Mouse (Mus musculus): Measurements from ENCODE around the gene Il5. TPM values are rescaled to one million over a fixed set of nuclear protein-coding genes. Genes with fewer than 3 reads are reported as not detected.

Il5 gene
- polyA plus RNA-seq, 1 experiment, result 0.84 TPM

DNA sequence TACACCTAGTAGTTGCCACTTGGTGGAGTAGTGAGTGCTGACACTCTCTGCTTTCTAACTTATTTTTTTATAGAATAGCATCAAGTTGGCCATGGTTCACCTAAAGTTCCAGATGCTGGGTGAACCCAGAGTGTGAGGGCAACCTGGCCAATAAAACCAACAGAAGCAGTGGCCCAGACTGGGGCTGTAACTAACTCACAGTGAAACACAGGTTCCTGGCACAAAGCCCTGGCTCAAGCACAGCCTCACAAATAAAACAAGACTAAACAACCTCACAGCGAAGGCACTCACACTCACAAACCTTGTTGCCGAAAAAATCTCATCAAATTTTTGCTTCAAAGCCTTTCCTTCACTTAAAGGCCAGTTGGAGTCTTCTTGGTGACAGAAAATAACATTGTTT lies 22.1 kb upstream of the Il5 start:
- DNase-seq, result no peak
- H3K36me3 ChIP-seq (ENCODE audit: control insufficient read depth, insufficient read depth, low read length), result peaks cover 32% of the 10 kb centered on the region
- TF ChIP-seq CTCF (IDR thresholded peaks at IDR 0.05; ENCODE audit: borderline replicate concordance, control insufficient read depth, extremely low read depth, insufficient read depth, low read length, poor library complexity), result no peak
- TF ChIP-seq POLR2A (IDR thresholded peaks at IDR 0.05; ENCODE audit: control insufficient read depth, extremely low read depth, insufficient read depth, low read length, poor library complexity), result no peak
- no peaks in the 10 kb centered on the region for H3K4me1 ChIP-seq (replicated peaks; ENCODE audit: control insufficient read depth, insufficient read depth, low read length)
- no peak overlapping the region for H3K4me3 ChIP-seq (ENCODE audit: control insufficient read depth, insufficient read depth, low read length)
- H3K27me3 ChIP-seq (ENCODE audit: control insufficient read depth, insufficient read depth, low read length), result no peaks in the 10 kb centered on the region
- no peak overlapping the region for H3K27ac ChIP-seq (ENCODE audit: control insufficient read depth, insufficient read depth, low read length)
- 95% methylated on average over 2 of the region's 2 CpGs for WGBS

DNA sequence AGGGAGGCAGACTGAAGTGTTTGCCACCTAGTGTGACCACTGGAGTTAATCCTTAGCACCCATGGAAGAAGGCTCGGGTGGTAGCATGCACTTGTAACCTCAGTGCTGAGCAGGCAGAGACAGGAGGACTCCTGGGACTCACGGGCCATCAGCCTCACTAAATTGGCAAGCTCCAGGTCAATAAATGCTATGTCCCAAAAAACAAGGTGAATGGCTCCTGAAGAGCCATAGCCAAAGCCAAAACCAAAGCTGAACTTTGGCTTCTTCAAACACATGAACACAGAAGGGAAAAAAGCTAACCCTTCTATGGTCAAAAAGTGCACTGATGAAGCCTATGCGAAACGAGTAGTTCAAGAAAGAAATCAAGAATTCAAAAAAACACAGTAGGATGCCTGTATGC lies 21.2 kb upstream of the Il5 start:
- Histone ChIP-seq H3K4me1 (replicated peaks; ENCODE audit: control insufficient read depth, insufficient read depth, low read length) (no peaks in the 10 kb centered on the region), H3K4me3 (ENCODE audit: control insufficient read depth, insufficient read depth, low read length) (no peak overlapping the region), H3K36me3 (ENCODE audit: control insufficient read depth, insufficient read depth, low read length) (peaks cover 27% of the 10 kb centered on the region), H3K27ac (ENCODE audit: control insufficient read depth, insufficient read depth, low read length) (no peak overlapping the region), H3K27me3 (ENCODE audit: control insufficient read depth, insufficient read depth, low read length) (no peaks in the 10 kb centered on the region)
- no peak for DNase-seq
- 96% methylated on average over 4 of the region's 4 CpGs for WGBS
- no peak for TF ChIP-seq CTCF (IDR thresholded peaks at IDR 0.05; ENCODE audit: borderline replicate concordance, control insufficient read depth, extremely low read depth, insufficient read depth, low read length, poor library complexity)
- TF ChIP-seq POLR2A (IDR thresholded peaks at IDR 0.05; ENCODE audit: control insufficient read depth, extremely low read depth, insufficient read depth, low read length, poor library complexity), result no peak

DNA sequence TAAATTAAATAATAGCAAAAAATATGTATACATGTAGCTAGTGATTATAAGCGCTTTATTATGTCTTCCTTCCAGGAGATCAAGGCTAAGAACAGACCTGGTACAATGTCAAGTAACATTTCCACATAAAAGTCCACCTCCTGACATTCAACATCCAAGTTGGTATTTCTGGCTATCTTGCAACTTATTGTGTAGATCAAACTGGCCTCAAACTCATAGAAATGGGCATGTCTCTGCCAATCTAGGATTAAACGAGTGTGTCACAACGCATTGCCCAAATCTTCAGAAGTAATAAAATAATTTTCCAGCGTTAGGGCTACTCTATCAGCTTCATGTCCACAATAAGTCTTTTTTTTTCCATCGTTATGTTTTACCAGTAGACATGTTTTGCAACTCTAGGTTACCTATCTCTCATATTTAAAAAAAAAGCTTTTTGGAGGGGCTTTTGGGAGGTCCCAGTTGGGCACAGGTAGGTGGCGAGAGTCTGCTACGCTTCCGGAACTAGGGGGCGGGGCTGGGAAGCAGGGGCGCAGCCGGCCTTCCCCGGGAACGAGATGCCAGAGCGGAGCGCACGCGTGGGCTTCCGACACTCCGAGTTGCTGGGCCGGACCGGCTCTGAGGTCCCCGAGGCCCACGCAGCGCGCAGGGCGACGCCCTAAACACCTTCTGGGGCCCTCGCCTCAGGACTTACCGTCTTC lies 14.2 kb upstream of the Il5 start:
- Histone ChIP-seq H3K36me3 (ENCODE audit: control insufficient read depth, insufficient read depth, low read length) (peaks cover 2% of the 10 kb centered on the region; the same call in 1 of the 2 replicates), H3K27me3 (ENCODE audit: control insufficient read depth, insufficient read depth, low read length) (no peaks in the 10 kb centered on the region), H3K4me1 (replicated peaks; ENCODE audit: control insufficient read depth, insufficient read depth, low read length) (no peaks in the 10 kb centered on the region), H3K27ac (ENCODE audit: control insufficient read depth, insufficient read depth, low read length) (peak overlapping the region; percentile 17), H3K4me3 (ENCODE audit: control insufficient read depth, insufficient read depth, low read length) (peak overlapping the region; percentile 72)
- 4% methylated on average over 29 of the region's 29 CpGs for WGBS
- TF ChIP-seq CTCF (IDR thresholded peaks at IDR 0.05; ENCODE audit: borderline replicate concordance, control insufficient read depth, extremely low read depth, insufficient read depth, low read length, poor library complexity), result no peak
- no peak for TF ChIP-seq POLR2A (IDR thresholded peaks at IDR 0.05; ENCODE audit: control insufficient read depth, extremely low read depth, insufficient read depth, low read length, poor library complexity)
- DNase-seq, result peak; percentile 71

DNA sequence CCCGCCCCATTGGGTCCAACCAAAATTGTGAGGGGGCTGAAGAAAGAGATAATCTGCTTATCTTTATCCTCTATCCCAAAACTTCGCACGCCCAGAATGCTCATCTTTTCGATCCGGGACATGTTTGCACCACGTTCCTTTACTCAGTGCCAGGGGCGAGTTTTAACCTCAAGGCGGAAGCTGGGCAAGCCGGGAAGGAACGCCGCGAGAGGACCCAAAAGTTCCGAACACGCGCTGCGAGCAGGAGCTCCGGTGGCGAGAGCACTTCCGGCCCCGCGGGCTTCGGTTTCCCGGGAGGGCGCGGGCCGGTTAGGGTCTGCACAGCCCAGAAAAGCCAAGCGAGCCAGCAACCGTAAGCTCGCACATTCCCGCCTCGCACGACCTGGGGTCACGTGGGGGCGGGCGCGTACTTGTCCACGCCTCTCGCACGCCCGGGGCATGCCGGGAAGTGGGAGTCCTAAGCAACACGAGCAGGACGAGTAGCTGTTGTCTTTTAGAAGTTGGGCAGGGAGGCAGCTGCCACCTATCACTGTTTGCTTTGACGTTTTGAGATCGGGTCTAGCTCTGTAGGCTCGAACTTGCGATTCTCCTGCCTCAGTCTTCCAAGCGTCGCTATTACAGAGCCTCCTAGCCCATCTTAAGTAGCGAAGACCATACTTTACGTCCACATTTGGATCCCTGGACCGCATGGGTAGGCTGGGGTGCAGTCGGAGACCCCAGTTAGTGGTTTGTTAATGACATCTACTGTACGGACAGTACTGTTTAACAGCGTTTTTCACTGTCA lies 13.5 kb upstream of the Il5 start, which contains the start of gene Rad50:
TSS of gene Rad50 (minus strand) at position 386 of the 784 bp plus-strand sequence.
- DNase-seq, result peak; percentile 97
- 2% methylated on average over 55 of the region's 55 CpGs for WGBS
- Histone ChIP-seq H3K27me3 (ENCODE audit: control insufficient read depth, insufficient read depth, low read length) (no peaks in the 10 kb centered on the region), H3K36me3 (ENCODE audit: control insufficient read depth, insufficient read depth, low read length) (no peaks in the 10 kb centered on the region), H3K4me1 (replicated peaks; ENCODE audit: control insufficient read depth, insufficient read depth, low read length) (no peaks in the 10 kb centered on the region), H3K27ac (ENCODE audit: control insufficient read depth, insufficient read depth, low read length) (peak within 1 kb of the TSS; percentile 66), H3K4me3 (ENCODE audit: control insufficient read depth, insufficient read depth, low read length) (peak within 1 kb of the TSS; percentile 72)
- TF ChIP-seq CTCF (IDR thresholded peaks at IDR 0.05; ENCODE audit: borderline replicate concordance, control insufficient read depth, extremely low read depth, insufficient read depth, low read length, poor library complexity), result 0 out of 2 replicates have a peak, but pooled peaks have one; percentile 49
- TF ChIP-seq POLR2A (IDR thresholded peaks at IDR 0.05; ENCODE audit: control insufficient read depth, extremely low read depth, insufficient read depth, low read length, poor library complexity), result peak; percentile 80

DNA sequence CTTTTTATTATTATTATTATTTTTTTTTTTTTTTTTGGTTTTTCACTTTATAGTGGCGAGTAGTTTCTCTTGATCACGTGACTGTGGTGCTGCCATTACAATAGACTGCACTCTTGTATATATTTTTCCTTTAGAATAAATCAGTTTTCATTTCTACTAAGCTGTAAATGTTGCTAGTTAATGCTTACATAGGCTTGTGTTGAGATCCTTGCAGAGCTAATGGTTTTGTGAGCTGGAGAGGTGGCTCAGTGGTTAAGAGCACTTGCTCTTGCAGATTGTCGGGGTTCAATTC lies 12.9 kb upstream of the Il5 start:
- WGBS, result 56% methylated on average over 3 of the region's 3 CpGs
- TF ChIP-seq CTCF (IDR thresholded peaks at IDR 0.05; ENCODE audit: borderline replicate concordance, control insufficient read depth, extremely low read depth, insufficient read depth, low read length, poor library complexity) (no peak), POLR2A (IDR thresholded peaks at IDR 0.05; ENCODE audit: control insufficient read depth, extremely low read depth, insufficient read depth, low read length, poor library complexity) (no peak)
- no peak for DNase-seq
- no peaks in the 10 kb centered on the region for H3K36me3 ChIP-seq (ENCODE audit: control insufficient read depth, insufficient read depth, low read length)
- no peak overlapping the region for H3K27ac ChIP-seq (ENCODE audit: control insufficient read depth, insufficient read depth, low read length)
- H3K27me3 ChIP-seq (ENCODE audit: control insufficient read depth, insufficient read depth, low read length), result no peaks in the 10 kb centered on the region
- no peaks in the 10 kb centered on the region for H3K4me1 ChIP-seq (replicated peaks; ENCODE audit: control insufficient read depth, insufficient read depth, low read length)
- no peak overlapping the region for H3K4me3 ChIP-seq (ENCODE audit: control insufficient read depth, insufficient read depth, low read length)

DNA sequence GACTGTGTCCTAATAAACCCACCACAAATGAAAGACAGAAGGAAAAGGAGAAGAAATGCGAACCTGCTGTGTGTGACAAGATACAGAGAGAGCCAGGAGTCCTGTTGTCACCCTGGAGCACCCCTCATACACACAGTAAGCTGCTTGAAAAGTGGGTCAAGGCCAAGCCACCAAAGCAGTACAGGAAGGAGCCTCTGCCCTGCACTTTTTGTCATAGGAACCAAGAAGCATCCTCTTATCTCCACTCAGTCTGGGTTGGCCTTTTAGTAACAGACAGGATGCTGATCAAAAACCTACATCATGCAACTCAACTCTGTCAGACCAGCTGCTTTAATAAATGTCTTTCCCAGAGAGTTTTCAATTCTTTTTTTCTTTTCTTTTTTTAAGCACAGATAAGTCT lies 893 bp upstream of the Il5 start:
- Histone ChIP-seq H3K27me3 (ENCODE audit: control insufficient read depth, insufficient read depth, low read length) (no peaks in the 10 kb centered on the region), H3K4me3 (ENCODE audit: control insufficient read depth, insufficient read depth, low read length) (no peak overlapping the region), H3K36me3 (ENCODE audit: control insufficient read depth, insufficient read depth, low read length) (no peaks in the 10 kb centered on the region), H3K27ac (ENCODE audit: control insufficient read depth, insufficient read depth, low read length) (no peak overlapping the region), H3K4me1 (replicated peaks; ENCODE audit: control insufficient read depth, insufficient read depth, low read length) (peaks cover 5% of the 10 kb centered on the region)
- no peak for DNase-seq
- 100% methylated on average over 1 of the region's 1 CpGs for WGBS
- no peak for TF ChIP-seq CTCF (IDR thresholded peaks at IDR 0.05; ENCODE audit: borderline replicate concordance, control insufficient read depth, extremely low read depth, insufficient read depth, low read length, poor library complexity)
- TF ChIP-seq POLR2A (IDR thresholded peaks at IDR 0.05; ENCODE audit: control insufficient read depth, extremely low read depth, insufficient read depth, low read length, poor library complexity), result no peak

Data from thymus, adult 2 months (tissue).